Mouse (Mus musculus) bone marrow macrophage, adult 2 months (primary cell): ENCODE data around the gene Pex26. TPM values are rescaled to one million over a fixed set of nuclear protein-coding genes. Genes with fewer than 3 reads are reported as not detected.

Source experiments
- H3K27ac ChIP-seq: 2 replicates; pipeline ENCODE4 v1.5.1; 2012; ENCODE audit warnings: low read depth, low read length; ENCODE audit not compliant: insufficient read depth
- H3K4me1 ChIP-seq: 2 replicates; pipeline ENCODE4 v1.6.1; 2012; ENCODE audit warnings: low read length; ENCODE audit not compliant: control insufficient read depth, insufficient read depth
- H3K4me3 ChIP-seq: 2 replicates; pipeline ENCODE4 v1.5.1; 2012; ENCODE audit warnings: mild to moderate bottlenecking, low read length, moderate library complexity; ENCODE audit not compliant: insufficient read depth
- CTCF ChIP-seq: IDR thresholded peaks from 2 replicates; pipeline ENCODE4 v1.5.1; 2012; ENCODE audit warnings: low read depth, mild to moderate bottlenecking, low read length, moderate library complexity
- POLR2A ChIP-seq: IDR thresholded peaks from 2 replicates; pipeline ENCODE4 v1.6.1; 2012; ENCODE audit warnings: mild to moderate bottlenecking, low read depth, low read length, borderline replicate concordance
- polyA plus RNA-seq: library from polyadenylated mRNA; stranded (reverse); fragments of >200 nt; gene quantifications from 2 replicates; pipeline ENCODE4 v1.2.4, GENCODE M21; 2012; ENCODE audit not compliant: missing spikeins, insufficient read depth, insufficient read length

Gene Pex26
- polyA plus RNA-seq, 1 experiment: 5.2 TPM

- Histone ChIP-seq H3K4me3 (no peak overlapping the region), H3K4me1 (peaks cover 9% of the 10 kb centered on the region), H3K27ac (no peak overlapping the region)
- no peak for TF ChIP-seq CTCF
- no peak for TF ChIP-seq POLR2A
Observed at GRCm38 (mm10) chr6:121145906-121146305, 37.6 kb upstream of the Pex26 start.

DNA sequence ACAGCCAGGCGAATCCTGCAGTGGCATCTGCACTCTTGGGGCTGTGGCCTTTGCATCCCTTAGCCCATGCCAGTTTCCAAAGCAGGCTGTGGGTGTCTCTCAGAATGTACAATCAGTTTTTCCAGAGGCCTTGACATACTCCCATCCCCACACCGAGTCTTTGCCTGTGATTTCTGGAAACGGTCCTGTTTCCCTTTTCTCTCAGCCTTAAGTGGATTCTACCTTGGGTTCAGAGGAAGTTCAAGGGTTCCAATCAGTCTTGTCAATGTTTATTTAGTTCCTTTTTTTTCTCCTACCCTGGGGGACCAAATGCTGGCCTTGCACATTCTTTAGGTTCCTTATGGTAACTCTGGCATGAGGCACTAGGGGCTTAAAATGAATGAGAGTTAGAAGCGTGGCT lies 36.7 kb upstream of the Pex26 start:
- Histone ChIP-seq H3K27ac (no peak overlapping the region), H3K4me1 (peaks cover 9% of the 10 kb centered on the region), H3K4me3 (no peak overlapping the region)
- TF ChIP-seq POLR2A (no peak), CTCF (no peak)

- TF ChIP-seq CTCF: no peak
- TF ChIP-seq POLR2A: no peak
- no peak overlapping the region for H3K4me3 ChIP-seq
- peaks cover 9% of the 10 kb centered on the region for H3K4me1 ChIP-seq
Observed at GRCm38 (mm10) chr6:121148360-121148759, 35.1 kb upstream of the Pex26 start.

DNA sequence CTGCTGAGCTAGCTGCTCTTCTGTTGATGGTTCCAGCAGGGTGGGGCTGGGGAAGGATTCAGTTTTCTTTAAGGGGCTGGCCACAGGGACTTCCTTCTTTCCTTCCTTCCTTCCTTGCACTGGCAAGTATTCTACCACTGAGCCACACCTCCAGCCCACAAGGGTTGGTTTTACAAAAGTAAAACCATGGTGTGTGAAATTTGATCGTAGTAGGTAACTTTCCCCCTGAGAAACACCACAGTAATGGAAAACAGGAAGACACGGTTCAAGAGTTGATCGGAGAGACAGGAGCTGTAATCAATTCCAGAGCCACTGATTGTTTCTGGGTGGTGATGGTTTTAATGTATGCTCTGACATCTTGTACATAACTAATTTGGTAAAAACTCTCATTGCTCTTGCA lies 34.0 kb upstream of the Pex26 start:
- Histone ChIP-seq H3K27ac (no peak overlapping the region), H3K4me3 (no peak overlapping the region), H3K4me1 (peaks cover 5% of the 10 kb centered on the region)
- no peak for TF ChIP-seq CTCF
- no peak for TF ChIP-seq POLR2A

More at GRCm38 (mm10) chr6:121148360-121148759, 35.1 kb upstream of the Pex26 start:
- no peak overlapping the region for H3K27ac ChIP-seq

GRCm38 (mm10) chr6:121150126-121150525 lies 33.3 kb upstream of the Pex26 start:
- TF ChIP-seq POLR2A (no peak), CTCF (no peak)

GRCm38 (mm10) chr6:121151732-121152131 lies 31.7 kb upstream of the Pex26 start:
- TF ChIP-seq CTCF: no peak
- TF ChIP-seq POLR2A: no peak
- H3K4me3 ChIP-seq: no peak overlapping the region
- peaks cover 5% of the 10 kb centered on the region for H3K4me1 ChIP-seq
- no peak overlapping the region for H3K27ac ChIP-seq

More at GRCm38 (mm10) chr6:121150126-121150525, 33.3 kb upstream of the Pex26 start:
- no peak overlapping the region for H3K4me3 ChIP-seq
- H3K4me1 ChIP-seq: peaks cover 5% of the 10 kb centered on the region
- no peak overlapping the region for H3K27ac ChIP-seq

DNA sequence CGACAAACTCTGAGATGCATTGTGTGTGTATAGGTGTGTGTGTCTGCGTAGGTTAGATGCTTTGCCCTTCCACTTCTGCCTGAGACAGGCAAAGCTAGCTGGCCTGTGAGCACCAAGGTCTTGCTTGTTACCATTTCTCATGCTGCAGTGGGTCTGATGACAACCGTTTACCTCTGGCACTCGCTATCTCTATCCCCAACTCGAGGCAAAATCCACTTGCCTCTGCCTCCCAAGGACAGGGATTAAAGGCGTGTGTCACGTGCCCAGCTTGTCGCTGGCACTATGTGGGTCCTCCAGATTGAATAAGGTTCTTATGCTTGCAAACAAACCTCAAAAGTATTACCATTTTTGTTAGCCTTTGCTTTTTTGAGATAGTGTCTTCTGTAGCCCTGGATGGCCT lies 30.3 kb upstream of the Pex26 start:
- Histone ChIP-seq H3K4me1 (no peaks in the 10 kb centered on the region), H3K27ac (no peak overlapping the region), H3K4me3 (no peak overlapping the region)
- TF ChIP-seq POLR2A (no peak), CTCF (no peak)

DNA sequence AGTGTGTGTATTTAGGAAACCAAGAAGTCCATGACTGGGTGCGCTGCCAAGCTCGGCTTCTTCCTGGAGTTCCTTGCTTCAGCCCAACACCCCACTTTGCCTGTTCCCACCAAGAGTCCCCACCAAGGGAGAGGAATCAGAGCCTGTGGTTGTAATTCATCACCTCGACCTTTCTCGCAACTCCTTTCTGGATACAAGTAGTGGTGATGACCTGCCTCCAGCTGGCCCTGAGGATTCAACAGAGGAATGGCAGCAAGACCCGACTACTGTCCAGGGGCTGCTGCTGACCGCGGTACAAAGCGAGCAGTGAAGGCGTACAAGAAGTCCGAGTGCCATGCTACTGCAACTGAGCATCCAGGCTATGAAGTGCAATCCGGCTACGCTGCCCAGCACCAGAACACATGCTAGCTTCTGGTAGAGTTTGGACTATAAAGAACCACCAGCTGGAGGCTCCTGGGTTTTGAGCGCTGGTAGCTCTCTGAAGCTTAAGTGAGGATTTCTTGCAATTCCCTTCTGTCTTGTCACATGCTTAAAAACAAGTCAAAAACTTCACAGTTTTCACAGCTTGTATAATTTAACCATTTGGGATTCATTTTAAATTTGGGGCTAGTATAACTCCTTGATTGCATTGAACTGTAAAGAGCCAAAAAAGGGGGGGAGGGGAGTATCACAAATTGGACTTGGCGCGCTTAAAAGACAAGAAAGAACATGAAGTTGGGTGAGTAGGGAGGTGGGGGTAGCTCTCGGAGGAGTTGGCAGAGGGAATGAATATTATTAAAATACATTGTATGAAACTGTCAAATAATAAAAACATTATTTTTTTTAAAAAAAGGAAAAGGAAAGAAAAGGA lies 28.8 kb upstream of the Pex26 start:
- TF ChIP-seq POLR2A: no peak
- no peak for TF ChIP-seq CTCF
- Histone ChIP-seq H3K27ac (no peak overlapping the region), H3K4me3 (no peak overlapping the region), H3K4me1 (no peaks in the 10 kb centered on the region)

DNA sequence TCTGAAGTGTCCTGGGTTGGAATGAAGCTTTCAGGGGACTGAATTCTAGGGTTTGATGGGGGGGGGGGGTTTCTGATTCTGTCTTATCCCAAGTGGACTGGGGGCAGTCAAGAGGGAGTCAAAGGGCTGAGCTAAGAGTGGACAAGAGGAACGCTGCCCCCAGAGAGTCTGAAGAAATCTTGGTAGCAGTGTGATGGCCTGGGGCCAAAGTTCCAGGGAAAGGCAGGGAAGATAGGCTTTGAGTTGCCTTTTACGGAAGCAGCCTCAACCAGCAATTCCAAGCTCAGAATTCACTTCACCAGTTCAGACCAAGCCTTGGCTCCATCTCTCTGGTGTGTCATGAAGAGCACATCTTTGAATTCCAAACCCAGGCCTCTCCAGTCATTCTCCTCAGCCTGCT lies 27.4 kb upstream of the Pex26 start:
- no peak overlapping the region for H3K4me3 ChIP-seq
- TF ChIP-seq POLR2A (no peak), CTCF (no peak)
- no peaks in the 10 kb centered on the region for H3K4me1 ChIP-seq
- H3K27ac ChIP-seq: no peak overlapping the region

GRCm38 (mm10) chr6:121159616-121160015 lies 23.9 kb upstream of the Pex26 start:
- TF ChIP-seq POLR2A (no peak), CTCF (no peak)

More at GRCm38 (mm10) chr6:121159616-121160015, 23.9 kb upstream of the Pex26 start:
- H3K4me3 ChIP-seq: no peak overlapping the region
- 0 out of 2 replicates have a peak, but pooled peaks cover 4% of the 10 kb centered on the region for H3K4me1 ChIP-seq
- no peak overlapping the region for H3K27ac ChIP-seq
